Mouse (Mus musculus) Muller cell, postnatal 12 days (primary cell): ENCODE data around the gene Eps8.

ENCODE experiments used
- DNase-seq: peaks from one replicate; pipeline ENCODE4 v3.0.0-alpha.2; 2015; ENCODE audit errors: inconsistent ontology term

Gene Eps8

DNA sequence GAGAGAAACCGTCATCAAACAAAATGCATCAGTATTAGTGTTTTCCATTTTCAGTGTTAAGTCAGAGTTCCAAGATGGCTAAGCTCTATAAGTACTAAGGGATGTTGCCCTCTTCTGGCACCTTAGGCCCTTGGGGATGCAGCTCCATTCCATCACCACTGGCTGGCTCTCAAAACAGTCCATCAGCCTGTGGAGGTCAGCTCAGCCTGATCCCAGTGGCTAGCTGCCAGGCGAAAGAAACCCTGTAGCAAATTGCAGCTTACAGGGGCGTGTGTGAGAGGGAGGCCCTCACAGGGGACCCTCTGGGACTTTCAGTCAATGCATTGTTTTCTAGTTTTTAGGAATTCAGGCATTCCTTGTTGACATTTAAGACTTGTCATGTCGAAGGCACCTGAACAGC, 40.8 kb downstream of the Eps8 start:
- no peak for DNase-seq

DNA sequence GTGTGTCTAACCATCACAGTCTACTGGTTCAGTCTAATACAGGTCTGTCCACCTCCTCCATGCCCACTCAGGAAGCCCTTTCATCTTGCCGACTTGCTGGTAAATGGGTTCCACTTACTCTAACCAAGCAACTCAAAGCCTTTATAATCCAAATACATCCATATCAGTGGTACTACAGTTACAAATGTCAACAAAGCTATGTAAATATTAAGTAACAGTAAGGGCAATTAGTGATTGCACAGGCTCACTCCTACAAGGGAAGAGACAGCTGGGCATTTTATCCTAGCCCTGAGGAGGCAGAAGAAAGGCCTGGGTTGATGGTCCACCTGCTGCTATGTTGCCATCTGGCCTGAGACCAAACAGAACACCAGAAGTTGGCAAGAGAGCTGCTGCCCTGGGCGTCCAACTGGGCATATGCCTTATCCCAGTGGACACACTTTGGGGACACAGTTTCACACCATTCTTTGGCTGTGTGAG, 42.6 kb downstream of the Eps8 start:
- no peak for DNase-seq

GRCm38 (mm10) chr6:137608160-137608930, 46.3 kb downstream of the Eps8 start:
- no peak for DNase-seq

- DNase-seq = no peak
Observed at GRCm38 (mm10) chr6:137606541-137606940, 48.1 kb downstream of the Eps8 start.

GRCm38 (mm10) chr6:137604417-137605248, 50.0 kb downstream of the Eps8 start:
- DNase-seq = no peak

DNA sequence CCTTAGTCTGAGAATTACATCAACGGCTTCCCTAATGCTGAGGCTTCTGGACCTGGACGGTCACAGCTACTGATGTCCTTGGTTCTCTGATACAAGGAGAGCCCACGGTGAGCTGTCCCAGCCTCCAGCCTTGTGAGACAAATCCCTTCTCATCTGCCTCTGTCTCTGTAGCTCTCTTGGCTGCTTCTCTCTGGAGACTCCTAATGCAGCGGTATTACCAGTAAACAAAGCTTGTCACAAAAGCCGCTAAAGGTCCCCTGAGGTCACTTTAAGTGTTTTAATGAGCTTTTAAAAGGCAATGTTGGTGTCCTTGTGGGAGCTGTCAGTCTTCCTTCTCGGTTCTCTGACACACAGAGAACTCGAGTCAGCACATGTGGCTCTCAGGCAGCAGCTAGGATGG, 56.4 kb downstream of the Eps8 start:
- no peak for DNase-seq

- no peak for DNase-seq
Observed at GRCm38 (mm10) chr6:137597442-137598058, 57.1 kb downstream of the Eps8 start.

GRCm38 (mm10) chr6:137592582-137592981, 62.1 kb downstream of the Eps8 start:
- DNase-seq = no peak

GRCm38 (mm10) chr6:137589245-137589618, 65.4 kb downstream of the Eps8 start:
- DNase-seq = no peak

- no peak for DNase-seq
Observed at GRCm38 (mm10) chr6:137588481-137589244, 66.0 kb downstream of the Eps8 start.

GRCm38 (mm10) chr6:137587866-137588265, 66.8 kb downstream of the Eps8 start:
- DNase-seq = no peak

DNA sequence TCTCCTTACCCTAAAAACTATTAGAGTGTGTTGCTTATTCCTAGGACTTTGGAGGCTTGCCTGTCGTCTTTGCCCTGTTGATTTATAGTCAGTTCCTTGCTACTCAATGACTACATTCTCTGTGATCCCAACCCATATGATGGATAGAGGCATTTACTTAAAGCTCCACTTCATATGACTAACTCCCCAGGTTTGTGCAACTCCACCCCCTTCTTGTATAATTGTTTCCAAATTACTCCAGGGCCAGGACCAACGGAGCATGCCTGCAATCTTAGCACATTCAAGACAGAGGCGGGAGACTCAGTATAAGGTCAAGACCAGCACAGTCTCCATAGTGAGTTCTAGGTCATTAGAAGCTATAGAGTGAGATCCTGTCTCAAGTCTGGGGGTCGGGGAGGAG, 69.4 kb downstream of the Eps8 start:
- no peak for DNase-seq

GRCm38 (mm10) chr6:137583056-137583455, 71.6 kb downstream of the Eps8 start:
- no peak for DNase-seq

- no peak for DNase-seq
Observed at GRCm38 (mm10) chr6:137582207-137582889, 72.3 kb downstream of the Eps8 start.

DNA sequence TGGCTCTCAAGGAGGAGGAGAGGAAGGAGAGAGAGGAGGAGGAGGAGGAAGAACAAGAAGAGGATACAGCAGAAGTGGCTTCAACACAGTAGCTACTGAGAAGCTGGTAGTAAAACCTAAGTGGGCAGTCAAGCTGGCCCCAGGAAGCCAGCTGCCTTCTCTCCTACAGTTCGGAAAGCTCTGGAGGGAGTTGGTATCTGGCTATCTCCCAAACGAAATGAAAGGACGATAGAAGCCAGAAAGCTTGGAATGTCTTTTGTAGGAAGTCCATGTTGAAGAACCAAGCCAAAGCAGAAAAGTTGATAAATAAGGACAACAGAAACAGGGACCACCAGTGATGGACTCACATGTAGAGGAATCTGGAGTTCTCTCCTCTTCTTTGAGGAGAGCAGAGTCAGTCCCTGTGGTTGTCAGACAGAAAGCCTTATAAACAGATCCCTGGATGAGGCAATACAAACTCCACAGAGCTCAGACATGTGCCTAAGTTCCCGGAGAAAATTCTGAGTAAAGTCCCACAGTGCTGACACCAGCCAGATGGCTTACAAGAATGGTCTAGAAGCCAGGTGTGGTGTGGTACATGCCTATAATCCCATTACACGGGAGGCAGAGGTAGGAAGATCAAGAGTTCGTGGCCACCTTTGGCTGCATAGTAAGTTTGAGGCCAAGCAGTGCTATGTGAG, 73.2 kb downstream of the Eps8 start:
- no peak for DNase-seq

DNA sequence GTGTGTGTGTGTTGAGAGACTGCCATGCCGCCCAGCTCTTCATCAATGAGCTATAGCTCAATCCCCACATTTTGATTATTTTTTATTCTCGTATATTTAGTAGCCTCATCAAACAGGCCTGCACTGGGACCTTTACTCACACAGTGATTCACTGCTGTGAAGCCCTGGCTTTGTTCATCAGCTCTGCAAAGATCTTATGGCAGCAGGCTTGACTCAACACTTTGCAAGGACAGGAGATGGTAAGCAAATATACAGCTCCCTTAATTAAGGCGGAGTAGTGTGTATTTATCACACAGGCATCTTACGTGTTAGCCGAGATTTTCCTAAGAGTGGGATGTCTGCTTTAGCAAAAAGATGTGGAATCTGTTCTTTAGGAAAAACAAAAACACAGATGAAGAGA, 74.2 kb downstream of the Eps8 start:
- DNase-seq = no peak

DNA sequence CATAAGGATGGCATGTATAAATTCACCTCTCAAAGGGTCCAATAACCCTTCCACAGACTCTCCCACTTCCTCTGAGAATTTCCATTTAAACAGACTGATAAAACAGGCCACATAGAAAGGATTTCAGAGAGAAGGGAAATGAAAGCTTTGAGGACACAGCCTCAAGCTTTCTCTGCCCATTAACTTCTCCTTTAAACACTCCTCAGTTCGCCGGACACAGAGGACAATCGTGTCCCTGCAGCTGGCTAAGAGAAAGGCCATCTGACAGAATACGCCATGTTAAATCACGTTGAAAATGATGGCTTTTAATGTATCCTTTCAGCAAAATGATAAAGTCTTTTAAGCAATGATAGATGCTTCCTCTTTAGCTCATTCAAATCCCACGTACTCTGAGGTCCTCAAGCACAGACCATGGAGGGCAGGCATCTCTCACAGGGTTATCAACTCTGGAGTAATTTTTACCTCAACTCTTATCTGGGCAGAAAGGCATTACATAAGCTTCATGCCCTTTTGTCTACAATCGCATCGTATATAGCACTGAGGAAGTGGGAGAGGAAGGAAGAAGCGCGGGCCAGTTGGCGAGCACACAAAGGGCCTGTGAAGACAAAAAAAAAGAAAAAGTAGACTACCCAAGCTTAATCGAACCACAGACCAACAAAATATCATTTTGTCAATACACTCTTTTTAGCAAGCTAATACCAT, 77.9 kb downstream of the Eps8 start:
- DNase-seq = no peak

DNA sequence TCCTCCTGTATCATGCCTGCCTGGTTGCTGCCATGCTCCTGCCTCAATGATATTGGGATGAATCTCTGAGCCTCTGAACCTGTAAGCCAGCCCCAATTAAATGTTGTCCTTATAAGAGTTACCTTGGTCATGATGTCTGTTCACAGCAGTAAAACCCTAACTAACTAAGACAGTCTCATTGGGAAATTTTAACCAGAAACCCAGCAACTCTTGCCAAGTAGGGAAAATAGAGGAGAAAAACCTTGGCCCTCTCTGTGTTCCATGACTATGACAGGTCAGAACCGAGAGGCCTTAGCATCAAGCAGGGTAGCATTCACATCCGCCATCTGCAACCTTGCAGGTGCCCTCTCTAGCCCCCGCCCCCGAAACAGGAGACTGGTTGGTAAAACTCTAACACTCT, 78.6 kb downstream of the Eps8 start:
- no peak for DNase-seq

- no peak for DNase-seq
Observed at GRCm38 (mm10) chr6:137573897-137574296, 80.8 kb downstream of the Eps8 start.

GRCm38 (mm10) chr6:137570718-137571131, 84.0 kb downstream of the Eps8 start:
- DNase-seq = no peak
